Mouse (Mus musculus): Measurements from ENCODE around the gene Ptprd. TPM values are rescaled to one million over a fixed set of nuclear protein-coding genes. Genes with fewer than 3 reads are reported as not detected.

Ptprd gene
- polyA plus RNA-seq, 1 experiment from 2014 or later = 14.0 TPM

- Histone ChIP-seq H3K4me2 (no peak overlapping the region), H3K36me3 (ENCODE audit: control insufficient read depth, insufficient read depth, low read length) (no peaks in the 10 kb centered on the region), H3K27ac (ENCODE audit: low read depth, low read length) (no peak overlapping the region), H3K27me3 (ENCODE audit: control insufficient read depth, insufficient read depth, low read length) (no peaks in the 10 kb centered on the region), H3K4me3 (ENCODE audit: low read depth, low read length) (no peak overlapping the region), H3K9ac (ENCODE audit: low read depth, low read length) (no peak overlapping the region), H3K9me3 (replicated peaks; ENCODE audit: control insufficient read depth, low read length) (no peaks in the 10 kb centered on the region), H3K4me1 (ENCODE audit: control insufficient read depth, insufficient read depth, low read length) (peaks cover 8% of the 10 kb centered on the region)
- WGBS (ENCODE audit: insufficient replicate concordance) = 64% methylated on average over 3 of the region's 3 CpGs
- no peak for ATAC-seq (replicated peaks; ENCODE audit: insufficient number of reproducible peaks, low FRiP score, low TSS enrichment)
Measured at GRCm38 (mm10) chr4:75965810-75966209, 2246.0 kb downstream of the Ptprd start.

- no peak for ATAC-seq (replicated peaks; ENCODE audit: insufficient number of reproducible peaks, low FRiP score, low TSS enrichment)
- no peak overlapping the region for H3K27ac ChIP-seq (ENCODE audit: low read depth, low read length)
- no peaks in the 10 kb centered on the region for H3K27me3 ChIP-seq (ENCODE audit: control insufficient read depth, insufficient read depth, low read length)
- H3K4me2 ChIP-seq = no peak overlapping the region
- 74% methylated on average over 2 of the region's 2 CpGs for WGBS (ENCODE audit: insufficient replicate concordance)
- no peak overlapping the region for H3K9ac ChIP-seq (ENCODE audit: low read depth, low read length)
- peaks cover 8% of the 10 kb centered on the region for H3K4me1 ChIP-seq (ENCODE audit: control insufficient read depth, insufficient read depth, low read length)
- no peaks in the 10 kb centered on the region for H3K36me3 ChIP-seq (ENCODE audit: control insufficient read depth, insufficient read depth, low read length)
- no peaks in the 10 kb centered on the region for H3K9me3 ChIP-seq (replicated peaks; ENCODE audit: control insufficient read depth, low read length)
- H3K4me3 ChIP-seq (ENCODE audit: low read depth, low read length) = no peak overlapping the region
Measured at GRCm38 (mm10) chr4:75962916-75963315, 2248.8 kb downstream of the Ptprd start.

- no peaks in the 10 kb centered on the region for H3K36me3 ChIP-seq (ENCODE audit: control insufficient read depth, insufficient read depth, low read length)
- no peaks in the 10 kb centered on the region for H3K9me3 ChIP-seq (replicated peaks; ENCODE audit: control insufficient read depth, low read length)
- H3K4me1 ChIP-seq (ENCODE audit: control insufficient read depth, insufficient read depth, low read length) = peaks cover 8% of the 10 kb centered on the region
- H3K4me3 ChIP-seq (ENCODE audit: low read depth, low read length) = no peak overlapping the region
- H3K27me3 ChIP-seq (ENCODE audit: control insufficient read depth, insufficient read depth, low read length) = no peaks in the 10 kb centered on the region
- no peak overlapping the region for H3K4me2 ChIP-seq
- 26% methylated on average over 2 of the region's 2 CpGs for WGBS (ENCODE audit: insufficient replicate concordance)
- no peak overlapping the region for H3K9ac ChIP-seq (ENCODE audit: low read depth, low read length)
- ATAC-seq (replicated peaks; ENCODE audit: insufficient number of reproducible peaks, low FRiP score, low TSS enrichment) = no peak
- H3K27ac ChIP-seq (ENCODE audit: low read depth, low read length) = no peak overlapping the region
Measured at GRCm38 (mm10) chr4:75961865-75962264, 2249.9 kb downstream of the Ptprd start.

GRCm38 (mm10) chr4:75953349-75954060 lies 2258.3 kb downstream of the Ptprd start:
- ATAC-seq (replicated peaks; ENCODE audit: insufficient number of reproducible peaks, low FRiP score, low TSS enrichment) = no peak
- Histone ChIP-seq H3K27me3 (ENCODE audit: control insufficient read depth, insufficient read depth, low read length) (no peaks in the 10 kb centered on the region), H3K4me3 (ENCODE audit: low read depth, low read length) (no peak overlapping the region), H3K27ac (ENCODE audit: low read depth, low read length) (no peak overlapping the region), H3K4me1 (ENCODE audit: control insufficient read depth, insufficient read depth, low read length) (no peaks in the 10 kb centered on the region), H3K36me3 (ENCODE audit: control insufficient read depth, insufficient read depth, low read length) (no peaks in the 10 kb centered on the region), H3K9ac (ENCODE audit: low read depth, low read length) (no peak overlapping the region), H3K4me2 (no peak overlapping the region), H3K9me3 (replicated peaks; ENCODE audit: control insufficient read depth, low read length) (no peaks in the 10 kb centered on the region)
- WGBS (ENCODE audit: insufficient replicate concordance) = 61% methylated on average over 6 of the region's 6 CpGs

GRCm38 (mm10) chr4:75950582-75950981 lies 2261.2 kb downstream of the Ptprd start:
- H3K27me3 ChIP-seq (ENCODE audit: control insufficient read depth, insufficient read depth, low read length) = no peaks in the 10 kb centered on the region
- no peaks in the 10 kb centered on the region for H3K36me3 ChIP-seq (ENCODE audit: control insufficient read depth, insufficient read depth, low read length)
- H3K4me2 ChIP-seq = no peak overlapping the region
- WGBS (ENCODE audit: insufficient replicate concordance) = 88% methylated on average over 4 of the region's 4 CpGs
- no peaks in the 10 kb centered on the region for H3K4me1 ChIP-seq (ENCODE audit: control insufficient read depth, insufficient read depth, low read length)
- no peak overlapping the region for H3K27ac ChIP-seq (ENCODE audit: low read depth, low read length)
- ATAC-seq (replicated peaks; ENCODE audit: insufficient number of reproducible peaks, low FRiP score, low TSS enrichment) = no peak
- no peak overlapping the region for H3K4me3 ChIP-seq (ENCODE audit: low read depth, low read length)
- no peaks in the 10 kb centered on the region for H3K9me3 ChIP-seq (replicated peaks; ENCODE audit: control insufficient read depth, low read length)
- no peak overlapping the region for H3K9ac ChIP-seq (ENCODE audit: low read depth, low read length)

GRCm38 (mm10) chr4:75894871-75895270 lies 2316.9 kb downstream of the Ptprd start:
- no peaks in the 10 kb centered on the region for H3K27me3 ChIP-seq (ENCODE audit: control insufficient read depth, insufficient read depth, low read length)
- WGBS (ENCODE audit: insufficient replicate concordance) = 74% methylated on average over 4 of the region's 4 CpGs
- no peak for ATAC-seq (replicated peaks; ENCODE audit: insufficient number of reproducible peaks, low FRiP score, low TSS enrichment)
- H3K9ac ChIP-seq (ENCODE audit: low read depth, low read length) = no peak overlapping the region
- H3K4me2 ChIP-seq = no peak overlapping the region
- H3K4me1 ChIP-seq (ENCODE audit: control insufficient read depth, insufficient read depth, low read length) = no peaks in the 10 kb centered on the region
- no peaks in the 10 kb centered on the region for H3K9me3 ChIP-seq (replicated peaks; ENCODE audit: control insufficient read depth, low read length)
- no peak overlapping the region for H3K27ac ChIP-seq (ENCODE audit: low read depth, low read length)
- H3K36me3 ChIP-seq (ENCODE audit: control insufficient read depth, insufficient read depth, low read length) = no peaks in the 10 kb centered on the region
- H3K4me3 ChIP-seq (ENCODE audit: low read depth, low read length) = no peak overlapping the region

Small RNAs within 50 kb of the gene (microRNA-seq; reads per million reads assigned to microRNA genes)
- not detected for gene Gm23159 (ENCODE audit: borderline number of aligned reads)
